Mouse (Mus musculus): ENCODE results near the gene Bcat2.

Gene Bcat2

DNA sequence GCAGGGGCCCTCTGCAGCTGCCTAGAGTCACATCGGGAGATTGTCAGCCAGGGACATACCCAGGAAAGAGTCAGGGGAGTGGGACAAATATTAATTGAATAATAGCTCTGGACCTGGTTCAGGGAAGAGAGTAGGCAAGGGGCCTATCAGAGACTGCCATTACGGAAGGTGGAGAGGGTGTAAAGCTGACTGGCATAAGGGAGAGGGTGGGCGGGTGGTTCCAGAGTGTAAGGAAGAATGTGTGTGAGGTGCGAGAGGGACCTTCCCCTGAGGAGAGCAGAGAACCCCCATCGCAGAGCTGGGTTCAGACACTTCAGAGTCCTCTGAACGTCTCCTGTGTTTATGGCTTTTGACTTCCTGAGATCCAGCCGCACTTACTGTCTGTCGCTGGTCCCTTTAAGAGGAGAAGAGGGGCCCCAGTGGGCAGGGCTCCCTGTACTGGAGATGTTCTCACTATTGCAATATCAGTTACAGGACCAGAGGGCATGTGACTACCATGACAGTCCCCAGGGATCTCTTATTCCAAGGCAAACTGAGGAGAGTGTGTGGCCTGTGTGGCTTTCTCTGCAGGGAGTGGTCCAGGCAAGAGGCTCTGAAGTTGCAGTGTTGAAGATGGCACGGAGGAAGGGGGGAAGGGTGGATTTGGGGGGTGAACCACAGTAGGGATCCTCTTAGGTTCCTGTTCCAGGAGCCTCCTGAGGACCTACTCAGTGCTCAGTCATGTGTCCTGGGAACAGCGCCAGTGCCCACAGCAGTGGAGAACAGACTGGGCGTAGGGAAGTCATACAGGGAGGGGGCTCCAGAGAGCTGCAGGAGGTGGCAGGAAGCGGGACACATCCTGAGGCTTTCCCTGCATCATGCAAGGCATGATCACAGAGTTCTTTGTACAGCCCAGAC is 8.1 kb upstream of the Bcat2 start:
- ChIA-PET CTCF (interaction anchor here in 3 of 4 experiments (0.6 to 4.2 kb wide), 21 partner anchors 9 to 139 kb away, joined by 3 to 27 read pairs (median 5); partner anchors contain the start of gene Nucb1 (in 1 of the 3)), POLR2A (interaction anchor here (0.5 to 46.0 kb wide), 42 partner anchors 8 to 575 kb away, joined by 3 to 1068 read pairs (median 5); partner anchors contain the start of genes Bax (in 2 of the 4), Bcat2 (in 2 of the 4), Plekha4 (in 2 of the 4) and Ppp1r15a (in 2 of the 4))

DNA sequence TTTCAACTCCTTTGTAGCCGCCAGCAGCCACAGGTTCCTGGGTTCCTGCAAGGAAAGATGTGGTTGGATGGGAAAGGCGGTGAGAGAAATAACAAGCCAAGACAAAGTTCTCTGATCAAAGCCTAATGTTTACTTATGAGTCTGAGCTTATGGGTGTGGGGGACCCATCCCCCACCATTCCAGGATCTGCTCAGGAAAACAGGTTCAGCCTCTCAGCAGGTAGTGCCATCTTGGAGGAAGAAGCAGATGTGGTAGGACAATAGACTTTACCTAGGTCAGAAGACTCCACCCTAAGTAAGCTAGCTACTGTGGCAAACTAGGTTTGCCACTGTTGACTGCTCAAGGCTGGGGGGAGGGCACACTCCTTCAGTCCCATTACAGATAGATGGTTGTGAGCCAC is 5.1 kb upstream of the Bcat2 start:
- CTCF ChIA-PET, result interaction anchor here in 2 of 4 experiments (0.8 to 2.3 kb wide), 4 partner anchors 9 to 25 kb away, joined by 4 to 13 read pairs (median 6); no protein-coding TSS in a partner anchor
- POLR2A ChIA-PET, result interaction anchor here (0.7 to 46.0 kb wide), 16 partner anchors 6 to 105 kb away, joined by 3 to 1068 read pairs (median 60); partner anchors contain the start of genes Plekha4 (in 3 of the 4), Ppp1r15a (in 3 of the 4), Bax (in 2 of the 4) and Ftl1 (in 2 of the 4)

DNA sequence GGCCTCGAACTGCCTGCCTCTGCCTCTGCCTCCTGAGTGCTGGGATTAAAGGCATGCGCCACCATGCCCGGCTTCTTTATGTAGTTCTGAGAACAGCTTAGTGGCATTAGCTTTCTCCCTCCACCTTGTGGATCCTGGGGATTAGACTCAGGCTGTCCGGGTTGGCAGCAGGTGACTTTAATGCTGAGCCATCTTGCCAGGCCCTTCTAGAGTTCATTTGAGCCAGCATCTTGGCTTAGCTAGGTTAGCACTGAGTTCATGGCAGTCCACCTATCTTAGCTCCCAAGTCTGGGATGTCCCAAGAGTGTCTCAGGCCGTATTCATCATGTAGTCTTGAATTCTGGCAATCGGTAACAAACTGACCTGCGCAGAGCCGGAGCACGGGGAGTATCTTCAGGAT is 4.5 kb upstream of the Bcat2 start:
- ChIA-PET CTCF (interaction anchor here in 2 of 4 experiments (1.0 to 2.3 kb wide), 5 partner anchors 9 to 24 kb away, joined by 4 to 13 read pairs (median 5); no protein-coding TSS in a partner anchor), POLR2A (interaction anchor here (0.7 to 46.0 kb wide), 27 partner anchors 7 to 169 kb away, joined by 3 to 1068 read pairs (median 11); partner anchors contain the start of genes Ftl1 (in 3 of the 4), Bax (in 2 of the 4), Hsd17b14 (in 2 of the 4) and Plekha4 (in 2 of the 4))

DNA sequence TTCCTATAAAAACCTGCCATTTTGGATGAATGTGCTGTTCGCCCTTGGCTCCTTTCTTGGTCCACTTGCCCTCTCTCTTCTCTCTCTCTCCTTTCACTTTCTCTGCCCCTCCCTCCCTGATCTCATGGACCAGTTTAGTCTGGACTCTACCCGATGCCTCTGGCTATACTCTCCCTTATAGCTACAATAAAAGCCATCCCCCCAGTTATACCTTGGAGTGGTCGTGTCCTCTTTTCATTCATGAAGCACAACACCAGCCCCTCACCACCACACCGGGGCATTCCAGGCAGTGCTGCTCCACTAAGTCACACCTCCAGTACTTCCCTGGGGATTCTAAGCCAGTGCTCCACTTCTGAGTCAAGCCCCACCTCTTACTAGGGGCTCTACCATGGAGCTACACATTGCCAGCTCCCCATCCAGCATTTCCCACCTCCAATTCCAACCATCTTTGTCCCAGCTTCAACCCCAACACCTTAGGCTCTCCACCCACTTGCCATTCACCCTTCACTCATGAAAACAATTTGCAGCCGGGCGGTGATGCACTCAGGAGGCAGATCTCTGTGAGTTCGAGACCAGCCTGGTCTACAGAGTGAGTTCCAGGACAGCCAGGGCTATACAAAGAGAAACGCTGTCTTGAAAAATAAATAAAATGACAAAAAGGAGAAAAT is 2.7 kb upstream of the Bcat2 start:
- CTCF ChIA-PET, result interaction anchor here (0.6 to 2.6 kb wide), 19 partner anchors 7 to 262 kb away, joined by 3 to 17 read pairs (median 5); partner anchors contain the start of gene Dhdh (in 1 of the 4)
- POLR2A ChIA-PET, result interaction anchor here (0.5 to 46.0 kb wide), 70 partner anchors 5 to 413 kb away, joined by 3 to 1068 read pairs (median 8); partner anchors contain the start of genes Bax (in 3 of the 4), Ftl1 (in 3 of the 4), Hsd17b14 (in 3 of the 4) and Plekha4 (in 3 of the 4)

DNA sequence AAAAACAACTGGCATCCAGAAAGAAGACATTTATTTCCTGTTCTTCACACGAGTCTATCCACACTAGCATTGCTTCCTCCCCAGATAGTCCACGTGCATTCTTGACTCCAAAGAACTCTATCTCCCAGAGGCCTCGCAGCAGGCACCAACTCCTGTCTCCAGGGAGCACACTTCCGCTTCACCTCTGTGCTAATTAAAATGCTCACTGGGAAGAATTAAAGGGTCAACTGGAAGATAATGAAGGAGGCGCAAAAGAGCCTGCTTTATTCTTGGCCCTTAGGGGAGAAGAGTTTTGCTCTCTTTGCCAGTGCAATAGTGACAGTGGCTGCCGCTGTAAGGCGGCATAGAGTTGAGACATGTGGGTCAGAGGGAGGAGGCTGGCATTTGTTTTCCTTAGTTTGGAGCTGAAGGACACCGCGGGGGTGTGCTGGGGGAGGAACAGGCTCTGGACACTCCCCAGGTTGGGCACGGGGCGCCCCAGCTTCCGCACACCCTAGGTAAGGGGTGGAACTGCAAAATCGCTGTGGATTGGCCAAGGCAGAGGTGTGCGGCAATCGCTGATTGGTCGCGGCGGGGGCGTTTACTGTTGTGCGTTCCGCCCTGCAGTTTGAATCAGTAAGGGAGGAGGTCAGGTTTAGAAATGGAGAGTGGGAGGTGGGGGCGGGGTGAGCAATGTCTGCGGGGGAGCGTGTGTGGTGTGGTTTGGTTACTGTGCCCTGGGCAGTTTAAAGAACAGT is 2.0 kb upstream of the Bcat2 start:
- POLR2A ChIA-PET, result interaction anchor here (0.5 to 46.0 kb wide), 99 partner anchors 4 to 858 kb away, joined by 3 to 1068 read pairs (median 6); partner anchors contain the start of genes Bax (in 3 of the 4), Ftl1 (in 3 of the 4), Hsd17b14 (in 3 of the 4) and Plekha4 (in 3 of the 4)

DNA sequence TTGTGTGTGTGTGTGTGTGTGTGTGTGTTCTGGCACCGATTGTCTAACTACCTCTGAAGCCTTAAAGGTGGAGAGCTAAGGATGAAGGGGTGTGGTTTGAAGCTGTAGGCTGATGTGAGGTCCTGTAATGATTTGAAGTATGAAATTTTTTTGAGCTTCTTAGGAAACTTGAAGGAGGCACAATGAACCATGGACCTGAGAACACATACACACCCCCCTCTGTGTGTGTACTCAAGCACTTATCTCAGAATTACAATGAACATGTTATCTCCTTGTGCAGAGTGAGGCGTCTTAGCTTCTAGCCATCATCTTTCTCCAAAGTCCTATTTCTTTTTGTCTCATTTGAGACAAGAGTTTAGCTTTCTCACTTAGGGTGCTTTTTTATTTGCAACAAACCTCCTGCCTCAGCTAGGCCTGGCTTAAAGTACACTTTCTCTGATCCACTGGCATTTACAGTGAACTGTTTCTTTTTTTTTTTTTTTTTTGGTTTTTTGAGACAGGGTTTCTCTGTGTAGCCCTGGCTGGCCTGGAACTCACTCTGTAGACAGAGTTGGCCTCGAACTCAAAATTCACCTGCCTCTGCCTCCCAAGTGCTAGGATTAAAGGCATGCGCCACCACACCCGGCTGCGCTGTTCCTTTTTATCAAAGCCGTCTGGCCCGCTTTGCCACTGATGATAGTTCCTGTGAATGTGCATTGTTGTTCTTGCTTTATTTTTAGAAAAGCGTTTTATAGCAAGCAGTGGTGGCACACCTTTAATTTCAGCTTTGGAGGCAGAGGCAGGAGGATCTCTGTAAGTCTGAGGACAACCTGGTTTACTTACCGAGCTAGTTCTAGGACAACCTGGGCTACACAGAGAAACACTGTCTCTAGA is 1.1 kb upstream of the Bcat2 start:
- CTCF ChIA-PET, result interaction anchor here (0.6 to 2.6 kb wide), 28 partner anchors 9 to 263 kb away, joined by 3 to 17 read pairs (median 4); partner anchors contain the start of gene Ruvbl2 (in 1 of the 4)
- POLR2A ChIA-PET, result interaction anchor here (0.5 to 46.0 kb wide), 101 partner anchors 3 to 1195 kb away, joined by 3 to 1068 read pairs (median 6); partner anchors contain the start of genes Bax (in 3 of the 4), Ftl1 (in 3 of the 4), Hsd17b14 (in 3 of the 4) and Plekha4 (in 3 of the 4)

More for the DNA sequence above, 2.0 kb upstream of the Bcat2 start:
- CTCF ChIA-PET, result interaction anchor here (0.6 to 2.6 kb wide), 29 partner anchors 8 to 306 kb away, joined by 3 to 17 read pairs (median 4); partner anchors contain the start of genes Dhdh (in 1 of the 4) and Ruvbl2 (in 1 of the 4)

DNA sequence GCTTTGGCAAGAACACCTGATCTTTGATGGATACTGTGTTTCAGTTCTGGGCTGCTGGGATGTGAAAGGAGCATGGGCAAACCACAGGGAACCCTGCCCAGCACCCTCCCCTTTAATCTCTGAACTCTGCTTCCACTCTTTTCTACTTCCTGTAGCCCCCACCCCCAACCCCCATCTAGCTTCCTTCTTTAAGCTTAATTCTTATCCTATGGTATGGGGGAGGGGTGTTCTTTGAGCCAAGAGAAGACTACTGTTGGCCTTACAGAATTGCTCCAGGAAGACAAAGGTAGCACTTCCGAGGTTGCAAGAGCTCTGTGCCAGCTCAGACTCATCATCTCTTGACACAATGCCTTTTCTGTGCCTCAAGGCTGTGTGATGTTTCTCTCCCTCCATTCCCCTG is 2.0 kb downstream of the Bcat2 start:
- ChIA-PET CTCF (interaction anchor here in 3 of 4 experiments (0.5 to 1.4 kb wide), 5 partner anchors 11 to 329 kb away, joined by 3 to 5 read pairs (median 3); no protein-coding TSS in a partner anchor), POLR2A (interaction anchor here (0.5 to 46.0 kb wide), 29 partner anchors 10 to 257 kb away, joined by 3 to 1068 read pairs (median 4); partner anchors contain the start of genes Plekha4 (in 3 of the 4), Ppp1r15a (in 3 of the 4), Hsd17b14 (in 2 of the 4) and Tulp2 (in 2 of the 4))

DNA sequence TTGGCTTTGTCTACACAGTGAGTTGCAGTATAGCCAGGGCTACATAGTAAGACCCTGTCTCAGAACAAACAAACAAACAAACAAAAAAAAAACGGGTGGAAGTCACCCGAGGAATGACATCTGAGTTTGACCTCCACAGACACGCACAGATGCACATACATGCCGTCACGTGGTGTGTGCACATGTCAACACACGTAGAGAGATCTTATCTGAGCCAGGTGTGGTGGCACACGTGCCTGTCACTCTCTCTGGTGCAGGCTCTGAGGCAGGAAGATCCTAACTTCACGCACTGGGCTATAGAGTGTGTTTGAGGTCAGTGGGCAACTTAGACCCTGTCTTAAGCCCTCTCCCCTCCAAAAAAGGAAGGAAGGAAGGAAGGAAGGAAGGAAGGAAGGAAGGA is 4.0 kb downstream of the Bcat2 start:
- CTCF ChIA-PET, result interaction anchor here in 2 of 4 experiments (0.7 to 3.1 kb wide), 8 partner anchors 8 to 350 kb away, joined by 3 to 9 read pairs (median 4); no protein-coding TSS in a partner anchor
- POLR2A ChIA-PET, result interaction anchor here in 3 of 4 experiments (0.6 to 46.0 kb wide), 23 partner anchors 2 to 751 kb away, joined by 3 to 1068 read pairs (median 10); partner anchors contain the start of genes Ftl1 (in 2 of the 3), Hsd17b14 (in 2 of the 3), Plekha4 (in 2 of the 3) and Ppp1r15a (in 2 of the 3)

DNA sequence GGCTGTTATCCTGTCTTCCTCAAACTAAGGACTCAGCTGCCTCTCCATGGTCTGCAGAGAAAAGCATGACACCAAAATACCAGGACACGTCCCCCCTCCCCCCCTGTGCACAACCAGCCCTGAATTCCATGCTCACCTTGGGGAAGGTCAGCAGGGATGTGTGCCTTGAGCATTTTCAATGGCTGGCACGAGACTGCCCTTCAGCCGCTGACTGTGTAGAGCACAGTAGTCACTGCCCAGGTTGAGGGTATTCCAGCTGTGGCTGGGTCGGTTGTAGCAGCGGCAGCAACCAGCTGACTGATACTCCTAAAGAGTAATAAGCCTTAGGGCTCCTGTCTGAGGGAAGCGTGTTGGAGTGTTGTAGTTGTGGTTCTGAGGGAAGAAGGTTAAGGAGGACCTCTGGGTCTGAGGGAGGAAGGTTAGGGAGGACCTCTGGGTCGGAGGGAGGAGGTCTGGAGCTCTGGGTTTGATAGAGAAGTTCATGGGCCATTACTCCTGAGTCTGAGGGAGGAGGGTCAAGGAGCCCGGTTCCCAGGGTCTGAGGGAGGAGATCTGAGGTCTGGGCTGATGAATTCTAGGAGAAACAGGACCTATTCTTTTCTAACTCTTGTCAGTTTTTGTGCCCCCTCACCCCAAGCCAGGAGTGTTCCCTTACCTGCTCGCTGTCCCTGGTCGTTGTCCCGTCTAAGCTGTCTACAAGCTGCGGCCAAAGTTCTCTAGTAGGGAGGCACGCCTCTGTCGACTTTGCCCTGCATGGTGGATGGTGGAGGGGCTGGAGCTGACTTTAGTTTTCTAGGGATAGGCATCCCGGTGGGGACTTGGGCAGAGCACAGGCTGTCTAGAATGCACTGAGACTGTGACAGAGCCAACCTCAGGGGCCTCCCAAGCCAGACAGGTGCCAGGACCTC is 4.8 kb downstream of the Bcat2 start:
- ChIA-PET CTCF (interaction anchor here in 2 of 4 experiments (0.7 to 3.1 kb wide), 8 partner anchors 9 to 108 kb away, joined by 3 to 9 read pairs (median 4); no protein-coding TSS in a partner anchor), POLR2A (interaction anchor here (0.5 to 46.0 kb wide), 24 partner anchors 3 to 426 kb away, joined by 3 to 1068 read pairs (median 6); partner anchors contain the start of genes Plekha4 (in 3 of the 4), Ppp1r15a (in 3 of the 4), Ftl1 (in 2 of the 4) and Hsd17b14 (in 2 of the 4))

DNA sequence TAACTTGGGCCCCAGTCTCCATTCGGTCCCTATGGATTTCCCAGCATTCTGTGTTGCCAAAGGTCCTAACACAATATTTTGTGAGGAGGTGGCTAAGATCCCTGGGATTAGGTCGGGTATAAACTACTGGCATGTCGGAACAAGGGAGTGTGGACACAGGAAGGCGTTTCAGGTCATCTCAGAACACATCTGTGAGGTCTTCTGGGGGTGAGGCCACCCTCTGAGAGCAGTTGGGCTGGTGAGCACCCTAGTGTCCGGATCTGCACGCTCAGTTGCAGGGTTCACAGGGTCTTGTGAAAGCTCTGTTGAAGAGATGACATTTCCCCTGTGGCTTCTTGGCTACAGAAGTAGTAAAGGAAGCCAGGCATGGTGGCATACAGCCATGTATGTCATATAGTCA is 16.0 kb downstream of the Bcat2 start:
- ChIA-PET POLR2A (interaction anchor here in 3 of 4 experiments (0.6 to 46.0 kb wide), 30 partner anchors 11 to 467 kb away, joined by 3 to 1068 read pairs (median 4); partner anchors contain the start of genes Ftl1 (in 2 of the 3), Plekha4 (in 2 of the 3), Ppp1r15a (in 2 of the 3) and Bcat2 (in 1 of the 3)), CTCF (interaction anchor here in 3 of 4 experiments (0.6 to 2.6 kb wide), 19 partner anchors 10 to 423 kb away, joined by 3 to 8 read pairs (median 3); partner anchors contain the start of gene Nucb1 (in 1 of the 3))

DNA sequence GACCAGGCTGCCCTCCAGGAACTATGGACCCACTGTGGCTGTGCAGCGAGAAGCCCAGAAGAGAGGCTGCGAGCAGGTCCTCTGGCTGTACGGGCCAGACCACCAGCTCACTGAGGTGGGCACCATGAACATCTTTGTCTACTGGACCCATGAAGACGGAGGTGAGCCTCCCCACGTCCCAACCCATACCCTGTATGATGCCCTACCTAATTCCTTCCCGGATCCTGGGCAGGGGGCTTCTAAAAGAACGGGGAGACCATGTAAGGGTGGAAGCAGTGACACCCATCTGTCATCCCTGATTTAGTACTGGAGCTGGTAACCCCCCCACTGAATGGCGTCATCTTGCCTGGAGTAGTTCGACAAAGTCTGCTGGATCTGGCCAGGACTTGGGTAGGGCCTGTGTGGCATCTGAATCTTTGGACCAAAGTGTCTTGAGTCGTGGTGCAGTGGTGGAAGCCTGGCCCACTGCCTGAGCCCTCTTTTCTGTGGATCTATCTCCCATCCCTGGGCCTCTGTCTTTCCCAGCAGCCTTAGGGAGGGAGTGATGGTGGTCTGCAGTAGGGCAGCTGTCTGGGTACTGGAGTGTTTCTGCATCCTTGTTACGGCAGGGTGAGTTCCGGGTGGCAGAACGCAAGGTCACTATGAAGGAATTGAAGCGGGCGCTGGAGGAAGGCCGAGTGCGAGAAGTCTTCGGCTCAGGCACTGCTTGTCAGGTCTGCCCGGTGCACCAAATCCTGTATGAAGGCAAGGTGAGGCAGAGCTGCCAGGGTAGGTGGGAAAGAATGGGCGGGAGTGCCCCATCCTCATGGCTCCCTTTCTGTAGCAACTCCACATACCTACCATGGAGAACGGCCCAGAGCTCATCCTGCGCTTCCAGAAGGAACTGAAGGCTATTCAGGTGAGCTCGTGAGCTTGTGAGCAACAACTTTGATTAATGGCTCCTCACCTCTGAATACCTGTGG is 18.0 kb downstream of the Bcat2 start:
- ChIA-PET POLR2A (interaction anchor here (0.6 to 46.0 kb wide), 32 partner anchors 11 to 227 kb away, joined by 3 to 1068 read pairs (median 4); partner anchors contain the start of genes Bcat2 (in 2 of the 4), Plekha4 (in 2 of the 4), Ppp1r15a (in 2 of the 4) and Ftl1 (in 1 of the 4)), CTCF (interaction anchor here (0.5 to 2.5 kb wide), 28 partner anchors 10 to 1050 kb away, joined by 3 to 35 read pairs (median 8); partner anchors contain the start of genes Kcna7 (in 2 of the 4) and Hsd17b14 (in 1 of the 4))

DNA sequence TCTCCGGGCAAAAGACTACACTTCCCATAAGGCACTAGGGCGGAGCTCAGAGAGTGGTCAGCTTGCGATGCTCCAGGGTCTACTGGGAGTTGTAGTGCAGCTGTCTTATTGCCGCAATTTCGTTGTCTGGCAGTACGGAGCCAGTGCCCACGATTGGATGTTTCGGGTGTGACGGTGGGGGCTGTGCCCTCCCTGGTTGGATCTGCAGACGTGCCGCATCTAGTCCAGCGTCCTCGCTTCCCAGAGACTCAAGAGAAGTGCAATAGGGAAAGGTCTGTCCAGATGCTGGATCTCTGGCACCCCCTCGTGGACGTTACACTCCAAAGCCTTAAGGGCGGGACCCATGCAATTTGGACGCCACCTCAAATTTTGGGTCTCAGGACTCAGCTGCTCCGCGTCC is 19.2 kb downstream of the Bcat2 start:
- POLR2A ChIA-PET, result interaction anchor here (0.5 to 46.0 kb wide), 73 partner anchors 8 to 358 kb away, joined by 3 to 1068 read pairs (median 4); partner anchors contain the start of genes Ftl1 (in 3 of the 4), Bcat2 (in 2 of the 4), Hsd17b14 (in 2 of the 4) and Kcna7 (in 2 of the 4)

More for the DNA sequence above, 19.2 kb downstream of the Bcat2 start:
- CTCF ChIA-PET, result interaction anchor here (0.6 to 2.9 kb wide), 80 partner anchors 8 to 357 kb away, joined by 3 to 35 read pairs (median 5); partner anchors contain the start of genes Kcna7 (in 2 of the 4), Bcat2 (in 1 of the 4), Gys1 (in 1 of the 4) and Hrc (in 1 of the 4)

Data from embryonic stem cell, embryonic (primary cell).